Comparison of ENCODE assay signal across 10 mouse cellular contexts in genomic region chr5:32272502-32272901, GRCm38 (mm10). TPM values are rescaled to one million over a fixed set of nuclear protein-coding genes. Genes with fewer than 3 reads are reported as not detected.
DNase-seq lines count a peak whose midpoint lies in the region; ATAC-seq and TF ChIP-seq lines count a peak whose summit lies in the region.
"Had no signal": no experiment of that assay in that cellular context is flagged by ENCODE, and none has a peak within 500 bp of the region (broad histone marks: within the 10 kb centered on the region; RNA-seq: fewer than 3 reads in every experiment).

No protein-coding gene starts in this region.

- H3K4me3 ChIP-seq in forebrain, embryonic 16.5 days (replicated peaks; ENCODE audit: low read length) = no peak overlapping the region
- no peak overlapping the region for H3K4me3 ChIP-seq in forebrain, embryonic 10.5 days
- no peak overlapping the region for H3K4me3 ChIP-seq in heart, adult 2 months
- no peak overlapping the region for H3K4me3 ChIP-seq in thymus, adult 2 months (ENCODE audit: control insufficient read depth, insufficient read depth, low read length)
- H3K4me3 ChIP-seq: myocyte had no signal

- H3K79me2 ChIP-seq in heart, adult 2 months (replicated peaks; ENCODE audit: control insufficient read depth, insufficient read depth, low read length) = no peaks in the 10 kb centered on the region

- H3K4me2 ChIP-seq in forebrain, embryonic 16.5 days (ENCODE audit: low read length) = no peak overlapping the region

- H3K9me3 ChIP-seq in forebrain, embryonic 16.5 days (ENCODE audit: control insufficient read depth, low read length) = no peaks in the 10 kb centered on the region
- no peaks in the 10 kb centered on the region for H3K9me3 ChIP-seq in forebrain, embryonic 10.5 days

- TF ChIP-seq POLR2A in heart, adult 2 months (IDR thresholded peaks at IDR 0.05; ENCODE audit: insufficient read depth, low read depth, low read length) = no peak
- no peak for TF ChIP-seq POLR2A in thymus, adult 2 months (IDR thresholded peaks at IDR 0.05; ENCODE audit: control insufficient read depth, extremely low read depth, insufficient read depth, low read length, poor library complexity)

- H3K27ac ChIP-seq in forebrain, embryonic 16.5 days (ENCODE audit: low read length) = no peak overlapping the region
- H3K27ac ChIP-seq in forebrain, embryonic 10.5 days = no peak overlapping the region
- no peak overlapping the region for H3K27ac ChIP-seq in heart, adult 2 months
- no peak overlapping the region for H3K27ac ChIP-seq in thymus, adult 2 months (ENCODE audit: control insufficient read depth, insufficient read depth, low read length)

- intact Hi-C loops in heart, adult 2 months (cut with DNase I) = no loop called here
- intact Hi-C loops in left cerebral cortex, postnatal 25 days (cut with DNase I) = no loop called here

- no peaks in the 10 kb centered on the region for H3K36me3 ChIP-seq in forebrain, embryonic 16.5 days (ENCODE audit: control insufficient read depth, insufficient read depth)
- no peaks in the 10 kb centered on the region for H3K36me3 ChIP-seq in forebrain, embryonic 10.5 days (replicated peaks)
- H3K36me3 ChIP-seq in heart, adult 2 months (ENCODE audit: control insufficient read depth, insufficient read depth, low read length) = no peaks in the 10 kb centered on the region
- H3K36me3 ChIP-seq in thymus, adult 2 months (ENCODE audit: control insufficient read depth, insufficient read depth, low read length) = no peaks in the 10 kb centered on the region

- no peak for DNase-seq in forebrain, embryonic 10.5 days (ENCODE audit: extremely low spot score, low spot score)
- peak; percentile 53 for DNase-seq in adipocyte (ENCODE audit: low spot score)
- peak; percentile 40 to 70 for DNase-seq in heart, adult 2 months
- DNase-seq in left cerebral cortex, postnatal 25 days (ENCODE audit: low spot score in 2 of 2) = peak; percentile 9 to 22
- DNase-seq in urinary bladder, postnatal 14 days (ENCODE audit: low spot score) = no peak
- DNase-seq in adrenal gland, adult 8-10 months = no peak
- DNase-seq in thymus, adult 2 months = no peak

- TF ChIP-seq EP300 in heart, adult 2 months (IDR thresholded peaks at IDR 0.05; ENCODE audit: insufficient read depth, low read depth, low read length) = 0 out of 2 replicates have a peak, but pooled peaks have one; percentile 42

- ATAC-seq in forebrain, embryonic 16.5 days = peak; percentile 69

- WGBS in forebrain, embryonic 16.5 days = 40% methylated on average over 7 of the region's 7 CpGs
- 66% methylated on average over 7 of the region's 7 CpGs for WGBS in forebrain, embryonic 10.5 days
- WGBS in heart, adult 2 months = 20% methylated on average over 7 of the region's 7 CpGs
- 68% methylated on average over 7 of the region's 7 CpGs for whole genome bisulfite sequencing in thymus, adult 2 months

- no peaks in the 10 kb centered on the region for H3K27me3 ChIP-seq in forebrain, embryonic 16.5 days (replicated peaks; ENCODE audit: control insufficient read depth, insufficient read depth, low read length)
- no peaks in the 10 kb centered on the region for H3K27me3 ChIP-seq in forebrain, embryonic 10.5 days (ENCODE audit: poor library complexity, severe bottlenecking)
- no peaks in the 10 kb centered on the region for H3K27me3 ChIP-seq in heart, adult 2 months (ENCODE audit: control insufficient read depth, insufficient read depth, low read length)
- H3K27me3 ChIP-seq in thymus, adult 2 months (ENCODE audit: control insufficient read depth, insufficient read depth, low read length) = no peaks in the 10 kb centered on the region

- TF ChIP-seq CTCF in heart, adult 2 months (IDR thresholded peaks at IDR 0.05) = no peak
- TF ChIP-seq CTCF in thymus, adult 2 months (IDR thresholded peaks at IDR 0.05; ENCODE audit: borderline replicate concordance, control insufficient read depth, extremely low read depth, insufficient read depth, low read length, poor library complexity) = no peak

- no peak overlapping the region for H3K9ac ChIP-seq in forebrain, embryonic 16.5 days (replicated peaks; ENCODE audit: low read depth, low read length)
- H3K9ac ChIP-seq in heart, adult 2 months (ENCODE audit: low read depth, low read length) = no peak overlapping the region

- no peaks in the 10 kb centered on the region; the same call in 1 of the 2 replicates for H3K4me1 ChIP-seq in forebrain, embryonic 16.5 days (replicated peaks; ENCODE audit: control insufficient read depth, insufficient read depth, low read length)
- no peaks in the 10 kb centered on the region for H3K4me1 ChIP-seq in forebrain, embryonic 10.5 days
- peaks cover 5% of the 10 kb centered on the region for H3K4me1 ChIP-seq in heart, adult 2 months (ENCODE audit: control insufficient read depth, insufficient read depth, low read length)
- no peaks in the 10 kb centered on the region for H3K4me1 ChIP-seq in thymus, adult 2 months (replicated peaks; ENCODE audit: control insufficient read depth, insufficient read depth, low read length)

RNA-seq across cellular contexts. Expression of gene Plb1, which starts 40.0 kb away (rescaled TPM):
- 0.04 and 0.07 TPM in 2 replicates for polyA plus RNA-seq in forebrain, embryonic 16.5 days (2015; fragmentation: Nextera tagmentation; extraction: Ambion mirVana)
- polyA plus RNA-seq in forebrain, embryonic 10.5 days (2016; fragmentation: Nextera tagmentation; extraction: Ambion mirVana) = 0.38 TPM in 1 of 2 replicates, not detected in the other
- 1 to 10 TPM in 1 of 2 experiments, under 1 TPM in 1; 0.82 to 1.5 TPM for total RNA-seq in heart, adult 2 months (2021)
- polyA plus RNA-seq in heart, adult 2 months (2012; rRNA removed) = 1.3 and 1.6 TPM in 2 replicates
- 1 to 10 TPM; 1.1 to 1.2 TPM for total RNA-seq in left cerebral cortex, postnatal 25 days (2021)
- under 1 TPM in 2 of 4 experiments, not detected in 2; 0.12 to 0.28 TPM for total RNA-seq in adrenal gland, adult 8-10 months (2022)
- 5.7 and 8.7 TPM in 2 replicates for polyA plus RNA-seq in thymus, adult 2 months (2012; rRNA removed)
- polyA plus RNA-seq: limb, embryonic 11.5 days had no signal

Comparison
In these comparisons a context has a peak if more than half of its experiments do, and no peak if none do; other contexts are left out.
1. DNase-seq: peak in adipocyte (single experiment), heart, adult 2 months (2 of 2) and left cerebral cortex, postnatal 25 days (2 of 2); none in forebrain, embryonic 10.5 days (single experiment), urinary bladder, postnatal 14 days (single experiment), adrenal gland, adult 8-10 months (single experiment) and thymus, adult 2 months (single experiment).